Mouse (Mus musculus) cortical plate, adult 2 months (tissue): ENCODE results near the gene Tspan18. TPM values are rescaled to one million over a fixed set of nuclear protein-coding genes. Genes with fewer than 3 reads are reported as not detected.

Source experiments
- H3K27ac ChIP-seq: fragments of 200-500 bp; 2 replicates; pipeline ENCODE4 v1.5.1; 2012; ENCODE audit warnings: low read length, control low read depth, inconsistent platforms; ENCODE audit not compliant: insufficient read depth
- H3K4me1 ChIP-seq: fragments of 200-500 bp; 2 replicates; pipeline ENCODE4 v1.6.1; 2011; ENCODE audit warnings: low read length; ENCODE audit not compliant: control insufficient read depth, insufficient read depth
- H3K4me3 ChIP-seq: fragments of 200-500 bp; 2 replicates; pipeline ENCODE4 v1.5.1; 2011; ENCODE audit warnings: mild to moderate bottlenecking, low read length, control low read depth; ENCODE audit not compliant: insufficient read depth
- CTCF ChIP-seq: fragments of 200-500 bp; IDR thresholded peaks from 2 replicates; pipeline ENCODE4 v1.5.1; 2011; ENCODE audit warnings: mild to moderate bottlenecking, control low read depth, low read length; ENCODE audit not compliant: insufficient read depth; ENCODE audit errors: extremely low read depth
- POLR2A ChIP-seq: fragments of 200-500 bp; IDR thresholded peaks from 2 replicates; pipeline ENCODE4 v1.6.1; 2011; ENCODE audit warnings: mild to moderate bottlenecking, low read length, control low read depth; ENCODE audit not compliant: insufficient read depth; ENCODE audit errors: extremely low read depth
- polyA plus RNA-seq: library from polyadenylated mRNA; depleted of rRNA; stranded (reverse); fragments of >200 nt; gene quantifications from 2 replicates; pipeline ENCODE4 v1.2.3, GENCODE M21; 2012

The Tspan18 gene
- polyA plus RNA-seq, 1 experiment = 1.7 TPM

GRCm38 (mm10) chr2:93212386-93212785 is 121.9 kb downstream of the Tspan18 start:
- no peak overlapping the region for H3K27ac ChIP-seq
- H3K4me3 ChIP-seq = no peak overlapping the region
- no peaks in the 10 kb centered on the region for H3K4me1 ChIP-seq
- TF ChIP-seq CTCF (no peak), POLR2A (no peak)

DNA sequence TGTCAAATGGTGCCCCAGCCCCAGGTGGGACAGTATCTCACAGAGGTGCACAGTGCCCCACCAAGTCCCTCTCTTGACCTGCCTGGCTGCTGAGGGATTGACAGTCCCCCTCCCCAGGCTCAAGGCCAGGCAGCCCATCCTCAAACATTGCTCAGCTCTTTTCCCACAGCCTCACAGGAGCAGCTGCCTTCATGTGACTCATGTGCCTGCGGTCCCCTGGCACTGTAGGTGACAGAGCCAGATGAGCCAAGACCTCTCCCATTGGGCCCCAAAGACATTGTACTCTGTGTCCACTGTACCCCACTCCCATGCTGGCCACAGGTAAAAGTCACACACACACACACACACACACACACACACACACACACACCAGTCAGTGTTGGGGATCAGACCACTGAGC is 128.2 kb downstream of the Tspan18 start:
- TF ChIP-seq CTCF (no peak), POLR2A (no peak)
- Histone ChIP-seq H3K4me3 (no peak overlapping the region), H3K4me1 (no peaks in the 10 kb centered on the region), H3K27ac (no peak overlapping the region)

DNA sequence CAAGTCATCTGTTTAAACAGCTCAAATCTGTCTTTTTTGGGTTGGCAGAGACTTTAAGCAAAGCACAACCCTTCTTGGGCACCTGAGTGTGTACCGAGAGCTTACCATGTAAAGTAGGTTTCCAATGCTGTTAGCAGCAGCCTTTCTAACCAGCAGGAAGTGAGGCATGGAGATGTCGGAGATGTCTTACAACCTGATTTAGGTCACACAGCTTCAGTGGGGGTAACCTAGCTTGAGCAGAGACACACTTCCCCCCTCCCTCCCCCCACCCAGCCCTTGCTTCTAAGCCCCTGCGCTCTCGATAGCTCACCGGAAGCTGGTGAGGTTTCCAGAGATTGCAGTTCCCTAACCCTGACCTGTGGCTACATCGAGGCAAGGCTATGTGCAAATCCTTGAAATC is 129.7 kb downstream of the Tspan18 start:
- TF ChIP-seq POLR2A (no peak), CTCF (no peak)
- H3K27ac ChIP-seq = no peak overlapping the region
- H3K4me1 ChIP-seq = no peaks in the 10 kb centered on the region
- H3K4me3 ChIP-seq = no peak overlapping the region

DNA sequence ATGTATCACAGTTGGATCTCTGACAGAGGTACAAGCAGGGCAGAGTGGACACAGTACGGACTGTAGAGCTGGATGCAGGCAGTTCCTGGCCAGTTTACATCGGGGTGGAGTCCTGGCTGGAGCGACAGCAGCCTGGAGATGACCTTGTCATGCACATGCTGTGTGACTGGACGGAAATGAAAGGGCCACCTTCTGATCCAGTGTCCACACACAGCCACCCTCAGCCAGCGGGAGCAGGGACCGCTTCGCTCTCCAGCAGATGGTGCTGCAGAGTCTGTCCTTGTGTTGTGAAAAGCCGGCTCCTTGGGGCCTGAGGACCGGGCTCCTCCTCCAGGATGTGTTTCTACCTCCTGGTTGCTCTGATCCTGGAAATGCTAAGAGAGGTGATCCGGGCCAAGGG is 130.6 kb downstream of the Tspan18 start:
- TF ChIP-seq POLR2A (no peak), CTCF (peak; percentile 64)
- Histone ChIP-seq H3K4me3 (no peak overlapping the region), H3K4me1 (no peaks in the 10 kb centered on the region), H3K27ac (no peak overlapping the region)

- Histone ChIP-seq H3K4me1 (no peaks in the 10 kb centered on the region), H3K27ac (no peak overlapping the region), H3K4me3 (no peak overlapping the region)
- TF ChIP-seq POLR2A = no peak
- no peak for TF ChIP-seq CTCF
Measured at GRCm38 (mm10) chr2:93202782-93203181, 131.5 kb downstream of the Tspan18 start.

DNA sequence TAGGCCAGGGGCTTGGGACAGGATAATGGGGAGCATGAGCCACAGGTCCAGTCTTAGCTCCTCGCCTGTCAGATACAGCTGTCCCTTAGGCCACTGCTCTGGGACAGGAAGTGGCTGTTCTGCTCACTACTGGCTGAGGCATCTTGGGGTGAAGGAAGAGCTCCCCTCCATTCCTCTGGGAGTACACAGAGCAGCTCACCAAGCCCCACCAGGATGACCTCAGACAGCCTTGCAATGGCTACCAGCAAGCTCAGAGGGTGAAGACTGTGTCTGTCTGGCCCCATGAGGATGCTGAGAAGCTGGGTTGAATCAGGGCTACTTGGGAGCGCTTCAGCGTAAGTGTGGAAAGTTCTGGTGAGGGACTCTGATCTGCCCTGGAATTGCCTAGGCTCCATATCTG is 132.3 kb downstream of the Tspan18 start:
- Histone ChIP-seq H3K27ac (no peak overlapping the region), H3K4me3 (no peak overlapping the region), H3K4me1 (no peaks in the 10 kb centered on the region)
- TF ChIP-seq POLR2A = no peak
- TF ChIP-seq CTCF = no peak

GRCm38 (mm10) chr2:93200681-93201340 is 133.5 kb downstream of the Tspan18 start:
- TF ChIP-seq POLR2A (no peak), CTCF (no peak)
- Histone ChIP-seq H3K4me1 (no peaks in the 10 kb centered on the region), H3K4me3 (no peak overlapping the region), H3K27ac (no peak overlapping the region)

- Histone ChIP-seq H3K4me3 (no peak overlapping the region), H3K27ac (no peak overlapping the region), H3K4me1 (no peaks in the 10 kb centered on the region)
- no peak for TF ChIP-seq POLR2A
- peak; percentile 92 for TF ChIP-seq CTCF
Measured at GRCm38 (mm10) chr2:93199531-93199974, 134.8 kb downstream of the Tspan18 start.

GRCm38 (mm10) chr2:93198846-93199245 is 135.5 kb downstream of the Tspan18 start:
- peak; percentile 97 for TF ChIP-seq CTCF
- no peak for TF ChIP-seq POLR2A
- H3K4me3 ChIP-seq = no peak overlapping the region
- no peaks in the 10 kb centered on the region; the same call in 1 of the 2 replicates for H3K4me1 ChIP-seq
- no peak overlapping the region for H3K27ac ChIP-seq

DNA sequence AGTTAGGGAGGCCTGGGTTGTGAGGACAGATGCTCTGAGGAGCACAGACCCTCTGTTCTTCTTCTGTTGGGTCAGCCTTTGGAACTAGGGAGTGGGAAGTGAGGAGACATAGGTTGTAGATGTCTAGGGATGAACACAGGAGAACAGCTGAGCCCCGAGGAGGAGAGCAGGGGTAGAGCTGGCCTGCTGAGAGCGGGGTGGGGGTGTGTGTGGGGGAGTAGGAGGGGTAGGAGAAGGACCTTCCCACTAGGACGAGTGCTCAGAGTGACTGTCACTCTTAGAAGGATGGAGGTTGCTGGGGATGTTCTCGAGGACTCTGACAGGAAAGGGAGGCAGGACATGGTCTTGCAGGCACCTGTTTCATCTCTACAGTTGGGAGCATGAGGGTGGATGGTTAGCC is 140.5 kb downstream of the Tspan18 start:
- no peak for TF ChIP-seq POLR2A
- TF ChIP-seq CTCF = no peak
- Histone ChIP-seq H3K27ac (no peak overlapping the region), H3K4me1 (peaks cover 2% of the 10 kb centered on the region)

GRCm38 (mm10) chr2:93192671-93193080 is 141.6 kb downstream of the Tspan18 start:
- Histone ChIP-seq H3K4me1 (peaks cover 2% of the 10 kb centered on the region), H3K4me3 (no peak overlapping the region), H3K27ac (no peak overlapping the region)
- TF ChIP-seq POLR2A (no peak), CTCF (no peak)

More for the DNA sequence above, 140.5 kb downstream of the Tspan18 start:
- no peak overlapping the region for H3K4me3 ChIP-seq
